Mouse (Mus musculus) midbrain, postnatal 0 days (tissue): Measurements from ENCODE around the gene Gm30083. TPM values are rescaled to one million over a fixed set of nuclear protein-coding genes. Genes with fewer than 3 reads are reported as not detected.

Experiments
- ATAC-seq: fragments of 200-750 bp; cut with Nextera tagmentation; 2 replicates; pipeline ENCODE4 v1.8.0; 2017; ENCODE audit warnings: moderate number of reproducible peaks, mild to moderate bottlenecking, moderate TSS enrichment, moderate library complexity; ENCODE audit not compliant: low FRiP score
- DNase-seq: peaks from one replicate; pipeline ENCODE4 v3.0.0-alpha.2; 2015; ENCODE audit warnings: low spot score
- H3K27ac ChIP-seq: fragments of 300-500 bp; sonication (generic); 2 replicates; pipeline ENCODE4 v1.5.1; 2014; ENCODE audit warnings: low read depth, mild to moderate bottlenecking, low read length, mixed read lengths
- H3K27me3 ChIP-seq: fragments of 300-500 bp; sonication (generic); 2 replicates; pipeline ENCODE4 v1.6.1; 2014; ENCODE audit warnings: low read length, control low read depth, mixed read lengths; ENCODE audit not compliant: insufficient read depth
- H3K36me3 ChIP-seq: fragments of 300-500 bp; sonication (generic); 2 replicates; pipeline ENCODE4 v1.6.1; 2014; ENCODE audit warnings: low read length, control low read depth, mixed read lengths; ENCODE audit not compliant: insufficient read depth
- H3K4me1 ChIP-seq: fragments of 300-500 bp; sonication (generic); 2 replicates; pipeline ENCODE4 v1.6.1; 2014; ENCODE audit warnings: mild to moderate bottlenecking, control low read depth, antibody characterized with exemption, low read length, mixed read lengths; ENCODE audit not compliant: insufficient read depth
- H3K4me2 ChIP-seq: fragments of 300-500 bp; sonication (generic); 2 replicates; pipeline ENCODE4 v1.6.1; 2014; ENCODE audit warnings: low read depth, mild to moderate bottlenecking, low read length, mixed read lengths; ENCODE audit not compliant: poor library complexity, severe bottlenecking
- H3K4me3 ChIP-seq: fragments of 300-500 bp; sonication (generic); 2 replicates; pipeline ENCODE4 v1.5.1; 2014; ENCODE audit warnings: low read depth, mild to moderate bottlenecking, low read length, moderate library complexity
- H3K9ac ChIP-seq: fragments of 300-500 bp; sonication (generic); replicated peaks from 2 replicates; pipeline ENCODE4 v1.6.1; 2014; ENCODE audit warnings: mild to moderate bottlenecking, low read length, moderate library complexity, mixed read lengths; ENCODE audit not compliant: poor library complexity, severe bottlenecking
- H3K9me3 ChIP-seq: fragments of 300-500 bp; sonication (generic); 2 replicates; pipeline ENCODE4 v1.6.1; 2016; ENCODE audit warnings: low read length, control low read depth
- CTCF ChIP-seq: IDR thresholded peaks from 2 replicates; pipeline ENCODE4 v1.5.1; 2016; ENCODE audit warnings: antibody characterized with exemption, mild to moderate bottlenecking
- WGBS: fragments of 180-500 bp; shearing (Covaris S2); extraction: QIAGEN DNeasy Blood & Tissue Kit; methylation state at CpG from one replicate; pipeline ENCODE4 v1.1.7; 2014; 5-methylcytosine and 5-hydroxymethylcytosine counted together
- polyA plus RNA-seq: library from polyadenylated mRNA; unstranded; fragments of >200 nt; fragmentation: Nextera tagmentation; extraction: Ambion mirVana; gene quantifications from 2 replicates; pipeline ENCODE4 v1.2.1, GENCODE M21; 2015
- total RNA-seq: library from RNA; depleted of rRNA; stranded (reverse); fragments of >200 nt; gene quantifications from 2 replicates; pipeline ENCODE4 v1.2.3, GENCODE M21; 2014; rRNA removed

Gm30083 gene
- total and polyA plus RNA-seq, 2 experiments from 2014 or later: not detected

DNA sequence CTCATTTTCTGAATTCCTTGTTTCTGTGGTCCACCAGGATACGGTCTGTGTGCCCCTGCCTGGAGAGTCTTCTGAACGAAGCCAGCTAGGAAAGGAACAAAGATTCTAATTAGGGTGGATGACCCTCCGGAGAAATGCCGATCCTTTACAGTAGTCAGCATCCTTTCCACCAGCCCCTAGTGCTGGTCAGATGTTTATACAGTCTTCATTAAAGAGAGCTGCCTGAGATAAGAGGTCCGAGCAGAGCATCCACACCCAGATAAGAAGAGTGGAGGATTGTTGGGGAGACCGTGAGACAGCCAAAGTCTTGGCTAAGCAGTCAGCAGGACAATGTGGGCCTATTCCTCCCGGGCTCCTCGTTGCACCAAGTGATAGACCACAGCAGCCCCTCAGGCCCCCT lies 74.2 kb downstream of the Gm30083 start, which contains the start of gene Gdf2:
TSS of gene Gdf2 (plus strand) at position 301 of the 400 bp plus-strand sequence.
- Histone ChIP-seq H3K27me3 (no peaks in the 10 kb centered on the region), H3K4me2 (no peak within 1 kb of the TSS), H3K4me3 (no peak within 1 kb of the TSS), H3K9ac (no peak within 1 kb of the TSS), H3K4me1 (no peaks in the 10 kb centered on the region), H3K36me3 (no peaks in the 10 kb centered on the region), H3K9me3 (no peaks in the 10 kb centered on the region), H3K27ac (no peak within 1 kb of the TSS)
- no peak for DNase-seq
- 77% methylated on average over 8 of the region's 8 CpGs for WGBS
- no peak for ATAC-seq
- no peak for TF ChIP-seq CTCF

DNA sequence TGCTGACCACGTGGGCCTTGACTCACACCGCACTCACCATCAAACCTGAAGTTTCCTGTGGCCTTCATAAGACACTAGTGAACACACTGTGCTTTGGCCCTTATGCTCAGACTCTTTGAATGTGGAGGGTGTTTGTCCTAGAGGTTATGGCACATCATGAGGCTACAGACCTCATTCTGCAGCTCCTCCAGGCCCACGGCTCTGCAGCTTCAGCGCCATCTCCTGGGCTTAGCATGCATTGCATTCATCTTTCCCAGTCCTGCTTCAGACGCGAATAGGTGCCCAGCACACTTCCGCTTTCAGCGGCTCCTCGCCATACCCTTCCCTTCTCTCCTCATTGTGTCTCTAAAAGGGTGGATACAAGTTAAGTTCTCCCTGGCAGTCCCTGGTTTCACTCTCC lies 75.9 kb downstream of the Gm30083 start:
- no peaks in the 10 kb centered on the region for H3K9me3 ChIP-seq
- no peak overlapping the region for H3K4me3 ChIP-seq
- no peaks in the 10 kb centered on the region for H3K27me3 ChIP-seq
- peak overlapping the region; percentile 27; the same call in 1 of the 2 replicates for H3K4me2 ChIP-seq
- ATAC-seq (0 out of 2 replicates have a peak, but pooled peaks have one; percentile 10), DNase-seq (peak; percentile 80)
- no peak overlapping the region for H3K9ac ChIP-seq
- WGBS: 31% methylated on average over 9 of the region's 9 CpGs
- no peak overlapping the region for H3K27ac ChIP-seq
- TF ChIP-seq CTCF: peak; percentile 92
- H3K36me3 ChIP-seq: no peaks in the 10 kb centered on the region
- no peaks in the 10 kb centered on the region for H3K4me1 ChIP-seq

Other genes with a start within 250 kb of the Gm30083 start
- 5.3 and 13.3 TPM in 2 replicates for gene Gdf10, start 91.6 kb downstream of the Gm30083 start, total RNA-seq
- gene Gdf10, start 91.6 kb downstream of the Gm30083 start, polyA plus RNA-seq: 3.2 and 3.7 TPM in 2 replicates
- 0.09 and 0.11 TPM in 2 replicates for gene Gdf2, start 74.1 kb downstream of the Gm30083 start, total RNA-seq
- not detected in 2 replicates for gene Gdf2, start 74.1 kb downstream of the Gm30083 start, polyA plus RNA-seq
- gene Rbp3, start 61.2 kb downstream of the Gm30083 start, total RNA-seq: 0.16 and 0.47 TPM in 2 replicates
- gene Rbp3, start 61.2 kb downstream of the Gm30083 start, polyA plus RNA-seq: 0.07 and 0.31 TPM in 2 replicates
- 4.7 and 4.9 TPM in 2 replicates for gene Zfp488, start 36.4 kb downstream of the Gm30083 start, total RNA-seq
- 0.80 and 0.98 TPM in 2 replicates for gene Zfp488, start 36.4 kb downstream of the Gm30083 start, polyA plus RNA-seq
- not detected in 2 replicates for gene Gm5460, start 1.6 kb upstream of the Gm30083 start, total RNA-seq
- not detected in 2 replicates for gene Gm5460, start 1.6 kb upstream of the Gm30083 start, polyA plus RNA-seq
- gene Antxrl, start 37.5 kb upstream of the Gm30083 start, total RNA-seq: not detected in 2 replicates
- not detected in 2 replicates for gene Antxrl, start 37.5 kb upstream of the Gm30083 start, polyA plus RNA-seq
- 0.24 and 0.93 TPM in 2 replicates for gene Anxa8, start 70.8 kb upstream of the Gm30083 start, total RNA-seq
- 0.73 and 0.77 TPM in 2 replicates for gene Anxa8, start 70.8 kb upstream of the Gm30083 start, polyA plus RNA-seq
- gene A630023A22Rik, start 87.6 kb upstream of the Gm30083 start, total RNA-seq: not detected in 2 replicates
- gene A630023A22Rik, start 87.6 kb upstream of the Gm30083 start, polyA plus RNA-seq: not detected in 2 replicates
- gene Npy4r, start 137.3 kb upstream of the Gm30083 start, total RNA-seq: 0.09 and 0.33 TPM in 2 replicates
- gene Npy4r, start 137.3 kb upstream of the Gm30083 start, polyA plus RNA-seq: 0.10 and 0.21 TPM in 2 replicates
- 44.6 and 49.3 TPM in 2 replicates for gene Gprin2, start 186.5 kb upstream of the Gm30083 start, total RNA-seq
- gene Gprin2, start 186.5 kb upstream of the Gm30083 start, polyA plus RNA-seq: 7.2 and 7.7 TPM in 2 replicates
- gene Syt15, start 204.4 kb upstream of the Gm30083 start, total RNA-seq: 2.1 and 2.6 TPM in 2 replicates
- 0.80 and 0.96 TPM in 2 replicates for gene Syt15, start 204.4 kb upstream of the Gm30083 start, polyA plus RNA-seq